Mouse (Mus musculus) MEL (cell line): ENCODE data around the gene Pkd1. TPM values are rescaled to one million over a fixed set of nuclear protein-coding genes. Genes with fewer than 3 reads are reported as not detected.

Source experiments
- DNase-seq: peaks from one replicate; pipeline ENCODE4 v3.0.0; 2011; ENCODE audit warnings: low read depth, low spot score
- H3K27ac ChIP-seq: 2 replicates; pipeline ENCODE4 v1.5.1; 2012; ENCODE audit warnings: low read depth, mild to moderate bottlenecking, control low read depth, low read length, moderate library complexity; ENCODE audit not compliant: control insufficient read depth
- H3K27me3 ChIP-seq, 2 experiments: fragments of 150-350 bp in 1 of 2; sonication (generic) in 1 of 2; 2 replicates each; pipeline ENCODE4 v1.6.1; 2012; ENCODE audit warnings: low read length in 2 of 2, mild to moderate bottlenecking in 2 of 2, improper control_type of control experiment in 1 of 2, moderate library complexity in 1 of 2; ENCODE audit not compliant: insufficient read depth in 2 of 2, control insufficient read depth in 1 of 2
- H3K36me3 ChIP-seq, 2 experiments: 2 replicates each; pipeline ENCODE4 v1.6.1; 2012 to 2014; ENCODE audit warnings: low read length in 2 of 2, improper control_type of control experiment in 1 of 2, inconsistent platforms in 1 of 2, mild to moderate bottlenecking in 1 of 2; ENCODE audit not compliant: insufficient read depth in 2 of 2, control insufficient read depth in 1 of 2
- H3K4me1 ChIP-seq, 2 experiments: fragments of 150-350 bp in 1 of 2; sonication (generic) in 1 of 2; 2 replicates each; pipeline ENCODE4 v1.6.1; 2012; ENCODE audit warnings: low read length in 2 of 2, improper control_type of control experiment in 1 of 2, mild to moderate bottlenecking in 1 of 2; ENCODE audit not compliant: insufficient read depth in 2 of 2, control insufficient read depth in 1 of 2
- H3K4me3 ChIP-seq, 2 experiments: fragments of 150-350 bp in 1 of 2; sonication (generic) in 1 of 2; 2 replicates each; pipeline ENCODE4 v1.5.1; 2012; ENCODE audit warnings: low read depth in 2 of 2, low read length in 2 of 2, mild to moderate bottlenecking in 2 of 2, moderate library complexity in 2 of 2, control low read depth in 1 of 2, improper control_type of control experiment in 1 of 2; ENCODE audit not compliant: control insufficient read depth in 1 of 2, insufficient read depth in 1 of 2
- H3K79me2 ChIP-seq: 2 replicates; pipeline ENCODE4 v1.6.1; 2012; ENCODE audit warnings: mild to moderate bottlenecking, low read length, moderate library complexity; ENCODE audit not compliant: control insufficient read depth, poor library complexity, insufficient read depth
- H3K9ac ChIP-seq: 2 replicates; pipeline ENCODE4 v1.6.1; 2012; ENCODE audit warnings: low read depth, mild to moderate bottlenecking, control low read depth, low read length, moderate library complexity; ENCODE audit not compliant: control insufficient read depth, poor library complexity, severe bottlenecking
- H3K9me3 ChIP-seq: fragments of 150-350 bp; sonication (generic); replicated peaks from 2 replicates; pipeline ENCODE4 v1.6.1; 2012; ENCODE audit warnings: mild to moderate bottlenecking, low read length, improper control_type of control experiment, moderate library complexity; ENCODE audit not compliant: insufficient read depth
- CHD1 ChIP-seq: IDR thresholded peaks from 2 replicates; pipeline ENCODE4 v1.6.1; 2012; ENCODE audit warnings: low read depth, mild to moderate bottlenecking, inconsistent platforms, low read length, improper control_type of control experiment
- CTCF ChIP-seq, 3 experiments: IDR thresholded peaks in 2 of 3; conservative IDR thresholded peaks in 1 of 3; 2 replicates each; pipeline ENCODE4 v1.5.1; 2011 to 2012; ENCODE audit warnings: low read length in 3 of 3, low read depth in 2 of 3, mild to moderate bottlenecking in 2 of 3, improper control_type of control experiment in 1 of 3, inconsistent platforms in 1 of 3, mixed read lengths in 1 of 3, moderate library complexity in 1 of 3; ENCODE audit not compliant: control insufficient read depth in 1 of 3, insufficient read depth in 1 of 3, poor library complexity in 1 of 3, severe bottlenecking in 1 of 3
- EP300 ChIP-seq, 2 experiments: IDR thresholded peaks; 2 replicates each; pipeline ENCODE4 v1.6.1; 2011; ENCODE audit warnings: improper control_type of control experiment in 2 of 2, low read length in 2 of 2, low read depth in 1 of 2, mild to moderate bottlenecking in 1 of 2
- ETS1 ChIP-seq: IDR thresholded peaks from 2 replicates; pipeline ENCODE4 v1.6.1; 2012; ENCODE audit warnings: low read depth, mild to moderate bottlenecking, inconsistent platforms, low read length, improper control_type of control experiment, moderate library complexity
- GATA1 ChIP-seq: IDR thresholded peaks from 2 replicates; pipeline ENCODE4 v1.6.1; 2011; ENCODE audit warnings: low read depth, low read length, improper control_type of control experiment
- JUND ChIP-seq: IDR thresholded peaks from 2 replicates; pipeline ENCODE4 v1.6.1; 2011; ENCODE audit warnings: low read depth, mild to moderate bottlenecking, improper control_type of control experiment, low read length
- MAFK ChIP-seq: IDR thresholded peaks from 2 replicates; pipeline ENCODE4 v1.6.1; 2011; ENCODE audit warnings: low read depth, mild to moderate bottlenecking, low read length, improper control_type of control experiment, borderline replicate concordance
- MAX ChIP-seq: IDR thresholded peaks from 2 replicates; pipeline ENCODE4 v1.6.1; 2011; ENCODE audit warnings: low read length, improper control_type of control experiment
- MYB ChIP-seq: IDR thresholded peaks from 2 replicates; pipeline ENCODE4 v1.6.1; 2011; ENCODE audit warnings: mild to moderate bottlenecking, low read depth, low read length, improper control_type of control experiment
- MYC ChIP-seq: IDR thresholded peaks from 2 replicates; pipeline ENCODE4 v1.6.1; 2011; ENCODE audit warnings: low read depth, mild to moderate bottlenecking, low read length, improper control_type of control experiment, moderate library complexity
- NRF1 ChIP-seq: IDR thresholded peaks from 2 replicates; pipeline ENCODE4 v1.6.1; 2014; ENCODE audit warnings: low read depth, mild to moderate bottlenecking, inconsistent platforms, low read length, improper control_type of control experiment, moderate library complexity; ENCODE audit not compliant: poor library complexity, insufficient read depth, severe bottlenecking
- POLR2AphosphoS2 ChIP-seq: IDR thresholded peaks from 2 replicates; pipeline ENCODE4 v1.6.1; 2011; ENCODE audit warnings: low read length, improper control_type of control experiment
- POLR2AphosphoS5 ChIP-seq: IDR thresholded peaks from 2 replicates; pipeline ENCODE4 v1.6.1; 2012; ENCODE audit warnings: low read depth, borderline replicate concordance, mild to moderate bottlenecking, inconsistent platforms, low read length, moderate library complexity, mixed read lengths
- SMC3 ChIP-seq: IDR thresholded peaks from 2 replicates; pipeline ENCODE4 v1.6.1; 2011; ENCODE audit warnings: low read depth, low read length, improper control_type of control experiment
- TBP ChIP-seq: IDR thresholded peaks from 2 replicates; pipeline ENCODE4 v1.8.0; 2011; ENCODE audit warnings: low read depth, low read length, improper control_type of control experiment
- TCF12 ChIP-seq: IDR thresholded peaks from 2 replicates; pipeline ENCODE4 v1.6.1; 2014; ENCODE audit warnings: low read depth, mild to moderate bottlenecking, inconsistent platforms, low read length, improper control_type of control experiment, moderate library complexity
- USF2 ChIP-seq, 2 experiments: IDR thresholded peaks; 2 replicates each; pipeline ENCODE4 v1.6.1; 2011 to 2012; ENCODE audit warnings: improper control_type of control experiment in 2 of 2, low read length in 2 of 2, borderline replicate concordance in 1 of 2, inconsistent platforms in 1 of 2, low read depth in 1 of 2, mild to moderate bottlenecking in 1 of 2; ENCODE audit not compliant: insufficient read depth in 1 of 2
- ZC3H11A ChIP-seq: IDR thresholded peaks from 2 replicates; pipeline ENCODE4 v1.6.1; 2012; ENCODE audit warnings: low read depth, mild to moderate bottlenecking, inconsistent platforms, low read length, improper control_type of control experiment
- ZNF384 ChIP-seq: IDR thresholded peaks from 2 replicates; pipeline ENCODE4 v1.6.1; 2012; ENCODE audit warnings: low read depth, mild to moderate bottlenecking, inconsistent platforms, low read length, improper control_type of control experiment
- polyA plus RNA-seq, 2 experiments: library from polyadenylated mRNA; stranded (reverse) in 1 of 2; unstranded in 1 of 2; fragments of >175 nt in 1 of 2; fragments of >200 nt in 1 of 2; gene quantifications; 2 replicates each; pipeline versions ENCODE4 v1.2.1 to v1.2.4; 2012; ENCODE audit warnings: low replicate concordance in 2 of 2, low read depth in 1 of 2; ENCODE audit not compliant: insufficient read length in 2 of 2, insufficient read depth in 1 of 2, missing spikeins in 1 of 2
- total RNA-seq: library from RNA; depleted of rRNA; stranded (reverse); fragments of 300-350 nt; gene quantifications from 2 replicates; pipeline ENCODE4 v1.2.3, GENCODE M21; 2012

The Pkd1 gene
- total and polyA plus RNA-seq, 3 experiments, result 10.6 to 10.7 TPM; not detected in 1

DNA sequence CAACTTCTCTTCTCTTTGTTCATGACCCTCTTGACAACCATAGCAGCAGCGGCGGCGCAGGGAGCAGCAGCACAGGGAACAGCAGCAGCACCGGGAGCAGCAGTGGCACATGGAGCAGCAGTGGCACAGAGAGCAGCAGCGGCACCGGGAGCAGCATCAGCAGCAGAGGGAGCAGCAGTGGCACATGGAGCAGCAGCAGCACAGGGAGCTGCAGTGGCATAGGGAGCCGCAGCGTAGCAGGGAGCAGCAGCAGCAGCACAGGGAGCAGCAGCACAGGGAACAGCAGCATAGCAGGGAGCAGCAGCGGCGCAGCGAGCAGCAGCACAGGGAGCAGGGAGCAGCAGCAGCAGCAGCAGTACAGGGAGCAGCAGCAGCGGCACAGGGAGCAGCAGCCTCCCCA, 5.0 kb upstream of the Pkd1 start:
- Histone ChIP-seq H3K9ac (no peak overlapping the region), H3K79me2 (no peaks in the 10 kb centered on the region), H3K4me1 (peaks cover 0 to 2% of the 10 kb centered on the region in 2 experiments; a peak in 1 of 4 replicates), H3K27ac (no peak overlapping the region), H3K9me3 (no peaks in the 10 kb centered on the region), H3K27me3 (no peaks in the 10 kb centered on the region), H3K36me3 (peaks cover 0 to 4% of the 10 kb centered on the region in 2 experiments; a peak in 1 of 4 replicates), H3K4me3 (no peak overlapping the region)
- TF ChIP-seq NRF1 (no peak), CTCF (IDR thresholded peaks at IDR 0.05 in 2 of 3, conservative IDR thresholded peaks at IDR 0.05 in 1 of 3; ENCODE audit: control insufficient read depth in 1 of 3, insufficient read depth in 1 of 3, low read depth in 2 of 3, low read length in 3 of 3, poor library complexity in 1 of 3, severe bottlenecking in 1 of 3) (no peak), JUND (no peak), MYB (no peak), MYC (no peak)
- no peak for DNase-seq

DNA sequence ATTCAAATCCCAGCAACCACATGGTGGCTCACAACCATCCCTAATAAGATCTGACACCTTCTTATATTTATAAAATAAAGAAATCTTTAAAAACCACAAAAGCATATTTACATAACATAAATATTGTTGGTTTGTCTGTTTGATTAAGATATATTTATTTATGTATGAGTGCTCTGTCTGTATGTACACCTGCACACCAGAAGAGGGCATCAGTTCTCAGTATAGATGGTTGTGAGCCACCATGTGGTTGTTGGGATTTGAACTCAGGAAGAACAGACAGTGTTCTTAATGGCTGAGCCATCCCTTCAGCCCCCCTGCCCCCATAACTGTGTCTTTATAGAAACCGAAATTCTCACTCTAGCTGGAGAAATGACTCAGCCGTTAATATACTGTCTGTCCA, 4.4 kb upstream of the Pkd1 start:
- Histone ChIP-seq H3K27ac (no peak overlapping the region), H3K4me3 (no peak overlapping the region), H3K9ac (no peak overlapping the region), H3K36me3 (peaks cover 0 to 4% of the 10 kb centered on the region in 2 experiments; a peak in 1 of 4 replicates), H3K79me2 (peaks cover 3% of the 10 kb centered on the region; the same call in 1 of the 2 replicates)
- TF ChIP-seq CTCF (IDR thresholded peaks at IDR 0.05 in 2 of 3, conservative IDR thresholded peaks at IDR 0.05 in 1 of 3; ENCODE audit: control insufficient read depth in 1 of 3, insufficient read depth in 1 of 3, low read depth in 2 of 3, low read length in 3 of 3, poor library complexity in 1 of 3, severe bottlenecking in 1 of 3) (peak in 2 of 3 experiments; percentile 13 to 29; a peak in 1 of 6 replicates), ZC3H11A (peak; percentile 15; the same call in 1 of the 2 replicates), TBP (no peak), SMC3 (peak; percentile 23; the same call in 1 of the 2 replicates)
- TF ChIP-seq, all 39 proteins: peak for 3
- Histone ChIP-seq H3K4me1 (peaks cover 0 to 2% of the 10 kb centered on the region in 2 experiments; a peak in 1 of 4 replicates), H3K27me3 (no peaks in the 10 kb centered on the region), H3K9me3 (no peaks in the 10 kb centered on the region)
- no peak for DNase-seq

GRCm38 (mm10) chr17:24546234-24546633, 3.4 kb upstream of the Pkd1 start:
- TF ChIP-seq EP300 (IDR thresholded peaks at IDR 0.05; ENCODE audit: low read depth in 1 of 2, low read length in 2 of 2) (no peak), MAFK (no peak), ETS1 (no peak), GATA1 (no peak), USF2 (IDR thresholded peaks at IDR 0.05; ENCODE audit: borderline replicate concordance in 1 of 2, insufficient read depth in 1 of 2, low read depth in 1 of 2, low read length in 2 of 2) (no peak), ZNF384 (no peak), CHD1 (no peak), POLR2AphosphoS5 (no peak), TCF12 (no peak), SMC3 (no peak), MAX (no peak), POLR2AphosphoS2 (no peak)
- Histone ChIP-seq H3K36me3 (peaks cover 0 to 8% of the 10 kb centered on the region in 2 experiments; a peak in 1 of 4 replicates), H3K27me3 (no peaks in the 10 kb centered on the region), H3K4me3 (no peak overlapping the region), H3K79me2 (peaks cover 7% of the 10 kb centered on the region), H3K4me1 (peaks cover 2 to 7% of the 10 kb centered on the region in 2 experiments; a peak in 3 of 4 replicates), H3K27ac (no peak overlapping the region), H3K9ac (no peak overlapping the region), H3K9me3 (no peaks in the 10 kb centered on the region)
- no peak for DNase-seq
